Mouse (Mus musculus) limb, embryonic 15.5 days (tissue): ENCODE results near the gene Gpr108. TPM values are rescaled to one million over a fixed set of nuclear protein-coding genes. Genes with fewer than 3 reads are reported as not detected.
"Not testable (repeated sequence)": the region's sequence is repeated elsewhere in the genome, so short reads cannot be mapped to it uniquely, and the experiment has no call there.

Experiments
- ATAC-seq: fragments of 200-750 bp; cut with Nextera tagmentation; 2 replicates; pipeline ENCODE4 v1.8.0; 2017; ENCODE audit warnings: low read depth, moderate TSS enrichment; ENCODE audit not compliant: insufficient number of reproducible peaks, low FRiP score, low TSS enrichment
- H3K27ac ChIP-seq: fragments of 300-500 bp; sonication (generic); 2 replicates; pipeline ENCODE4 v1.5.1; 2015; ENCODE audit warnings: moderate library complexity, mild to moderate bottlenecking, inconsistent platforms
- H3K27me3 ChIP-seq: fragments of 300-500 bp; sonication (generic); 2 replicates; pipeline ENCODE4 v1.6.1; 2015; ENCODE audit warnings: inconsistent platforms
- H3K36me3 ChIP-seq: fragments of 300-500 bp; sonication (generic); 2 replicates; pipeline ENCODE4 v1.6.1; 2015; ENCODE audit warnings: inconsistent platforms
- H3K4me1 ChIP-seq: fragments of 300-500 bp; sonication (generic); 2 replicates; pipeline ENCODE4 v1.6.1; 2015; ENCODE audit warnings: inconsistent platforms
- H3K4me2 ChIP-seq: fragments of 300-500 bp; sonication (generic); 2 replicates; pipeline ENCODE4 v1.6.1; 2015; ENCODE audit warnings: mild to moderate bottlenecking, inconsistent platforms
- H3K4me3 ChIP-seq: fragments of 300-500 bp; sonication (generic); 2 replicates; pipeline ENCODE4 v1.5.1; 2015; ENCODE audit warnings: mild to moderate bottlenecking, inconsistent platforms
- H3K9ac ChIP-seq: fragments of 300-500 bp; sonication (generic); 2 replicates; pipeline ENCODE4 v1.6.1; 2015; ENCODE audit warnings: inconsistent platforms
- H3K9me3 ChIP-seq: fragments of 300-500 bp; sonication (generic); 2 replicates; pipeline ENCODE4 v1.6.1; 2016; ENCODE audit warnings: inconsistent platforms
- WGBS: fragments of 180-500 bp; shearing (Covaris S2); methylation state at CpG from one replicate; pipeline ENCODE4 v1.1.7; 2015; 5-methylcytosine and 5-hydroxymethylcytosine counted together
- polyA plus RNA-seq: library from polyadenylated mRNA; unstranded; fragments of >200 nt; fragmentation: Nextera tagmentation; extraction: Ambion mirVana; gene quantifications from 2 replicates; pipeline ENCODE4 v1.2.1, GENCODE M21; 2015

The Gpr108 gene
- polyA plus RNA-seq, 1 experiment from 2014 or later, result 43.6 TPM

DNA sequence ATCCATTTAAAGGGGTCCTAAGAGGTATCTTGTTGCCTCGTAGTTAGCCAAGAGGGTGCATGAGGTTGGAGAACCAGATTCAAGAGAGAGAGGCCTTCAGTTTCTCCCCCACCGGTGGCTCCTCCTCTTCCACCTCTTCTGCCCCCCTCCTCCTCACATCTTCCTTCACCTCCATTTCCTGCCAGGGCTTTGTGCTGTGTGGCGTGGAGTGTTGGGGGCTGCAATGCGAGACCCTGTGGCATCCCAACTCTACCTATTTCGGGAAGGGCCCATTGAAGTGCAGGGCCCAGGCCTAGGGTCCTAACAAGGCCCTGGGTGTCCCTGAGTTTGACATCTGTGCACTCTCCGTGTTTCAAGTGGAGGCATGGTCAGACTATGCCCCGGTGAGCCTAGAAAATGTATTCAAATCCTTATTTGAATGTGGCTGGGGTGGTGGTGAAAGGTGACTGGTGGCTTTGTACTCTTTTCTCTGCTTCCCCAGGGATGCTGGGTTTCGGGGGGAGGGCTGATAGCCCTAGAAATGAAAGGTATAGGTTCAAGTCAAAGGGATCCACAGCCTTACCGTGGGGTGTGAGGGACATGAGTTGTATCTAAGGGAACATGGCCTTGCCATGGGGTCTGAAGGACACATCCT lies 31.5 kb upstream of the Gpr108 start:
- Histone ChIP-seq H3K4me3 (no peak overlapping the region), H3K36me3 (no peaks in the 10 kb centered on the region), H3K4me2 (no peak overlapping the region), H3K9ac (no peak overlapping the region), H3K27me3 (peaks cover 10% of the 10 kb centered on the region; the same call in 1 of the 2 replicates), H3K9me3 (no peaks in the 10 kb centered on the region), H3K4me1 (peaks cover 15% of the 10 kb centered on the region), H3K27ac (no peak overlapping the region)
- ATAC-seq, result no peak
- 51% methylated on average over 9 of the region's 9 CpGs for WGBS

DNA sequence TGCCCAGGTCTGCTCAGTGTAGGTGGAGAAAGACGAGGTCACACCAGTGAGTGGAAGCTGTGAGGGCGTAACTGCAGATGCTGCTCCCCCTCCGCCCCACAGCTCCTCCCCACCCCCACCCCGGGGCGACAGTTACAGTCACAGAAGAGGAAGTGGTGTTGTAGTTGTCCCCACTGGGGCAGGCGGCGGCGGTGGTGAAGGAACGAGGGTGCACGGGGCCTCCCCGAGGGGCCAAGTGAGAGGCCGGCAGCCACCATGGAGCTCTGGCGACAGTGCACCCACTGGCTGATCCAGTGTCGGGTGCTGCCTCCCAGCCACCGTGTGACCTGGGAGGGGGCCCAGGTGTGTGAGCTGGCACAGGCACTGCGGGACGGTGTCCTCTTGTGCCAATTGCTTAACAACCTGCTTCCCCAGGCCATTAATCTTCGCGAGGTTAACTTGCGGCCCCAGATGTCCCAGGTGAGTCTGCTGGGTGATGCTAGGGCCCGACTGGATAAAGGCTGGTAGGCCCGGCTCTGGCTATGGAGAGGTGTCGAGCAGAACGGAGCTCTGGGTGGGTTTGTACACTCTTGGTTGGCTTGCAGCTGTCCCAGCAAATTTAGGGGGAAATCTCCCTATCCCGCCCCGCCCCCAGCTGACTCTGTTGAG lies 30.8 kb upstream of the Gpr108 start, which contains the start of gene Vav1:
Gene Vav1, plus strand, starts transcription at position 158 of the 648 bp plus-strand sequence.
- Histone ChIP-seq H3K27me3 (peaks cover 10% of the 10 kb centered on the region; the same call in 1 of the 2 replicates), H3K4me3 (no peak within 1 kb of the TSS), H3K9ac (no peak within 1 kb of the TSS), H3K4me2 (no peak within 1 kb of the TSS), H3K36me3 (no peaks in the 10 kb centered on the region), H3K4me1 (peaks cover 21% of the 10 kb centered on the region), H3K27ac (no peak within 1 kb of the TSS), H3K9me3 (no peaks in the 10 kb centered on the region)
- 52% methylated on average over 26 of the region's 26 CpGs for WGBS
- no peak for ATAC-seq

DNA sequence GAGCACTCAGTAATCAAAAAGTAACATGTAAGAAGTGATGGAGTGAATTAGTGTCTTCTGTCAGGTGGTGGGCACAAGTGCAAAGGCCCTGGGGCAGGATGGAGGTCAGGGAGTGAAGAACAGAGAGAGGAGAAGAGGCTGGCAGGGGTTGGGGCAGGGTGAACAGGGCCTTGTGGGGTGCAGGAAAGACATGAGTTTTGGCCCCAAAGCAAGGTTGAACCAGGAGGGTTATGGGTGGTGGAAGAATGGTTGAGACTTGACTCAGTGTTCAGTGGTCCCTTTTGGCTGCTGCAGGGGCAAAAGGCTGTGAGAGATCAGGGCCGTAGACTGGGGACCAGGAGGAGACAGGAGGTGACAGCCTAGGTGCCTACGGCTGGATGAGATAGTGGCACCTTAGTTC lies 30.3 kb upstream of the Gpr108 start:
- Histone ChIP-seq H3K4me1 (peaks cover 21% of the 10 kb centered on the region), H3K9ac (no peak overlapping the region), H3K27me3 (peaks cover 10% of the 10 kb centered on the region; the same call in 1 of the 2 replicates), H3K9me3 (no peaks in the 10 kb centered on the region), H3K36me3 (no peaks in the 10 kb centered on the region), H3K4me2 (no peak overlapping the region), H3K27ac (no peak overlapping the region), H3K4me3 (no peak overlapping the region)
- 55% methylated on average over 2 of the region's 2 CpGs for WGBS
- no peak for ATAC-seq

DNA sequence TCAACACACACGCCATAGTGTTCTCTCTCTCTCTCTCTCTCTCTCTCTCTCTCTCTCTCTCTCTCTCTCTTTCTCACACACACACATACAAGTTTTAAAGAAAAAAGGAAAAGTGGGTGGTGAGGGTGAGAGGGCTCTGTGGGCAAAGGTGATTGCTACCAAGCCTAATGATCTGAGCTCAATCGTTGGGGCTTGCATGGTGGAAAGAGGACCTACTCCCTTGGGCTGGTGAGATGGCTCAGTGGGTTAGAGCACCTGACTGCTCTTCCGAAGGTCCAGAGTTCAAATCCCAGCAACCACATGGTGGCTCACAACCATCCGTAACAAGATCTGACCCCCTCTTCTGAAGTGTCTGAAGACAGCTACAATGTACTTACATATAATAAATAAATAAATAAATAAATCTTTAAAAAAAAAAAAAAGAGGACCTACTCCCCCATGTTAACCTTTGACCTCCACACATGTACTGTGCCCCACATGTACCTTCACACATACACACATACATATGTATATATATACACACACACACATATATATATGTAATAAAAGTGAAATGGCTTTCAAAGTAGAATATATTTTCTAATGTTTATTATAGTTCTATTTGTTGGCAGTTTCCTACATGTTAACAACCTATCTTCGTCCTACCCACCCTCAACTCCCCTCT lies 29.5 kb upstream of the Gpr108 start:
- peaks cover 21% of the 10 kb centered on the region for H3K4me1 ChIP-seq
- H3K4me3 ChIP-seq, H3K4me2 ChIP-seq, ATAC-seq, H3K27ac ChIP-seq, H3K36me3 ChIP-seq, H3K9ac ChIP-seq, H3K9me3 ChIP-seq, H3K27me3 ChIP-seq: not testable (repeated sequence)
- 85% methylated on average over 5 of the region's 5 CpGs for WGBS

DNA sequence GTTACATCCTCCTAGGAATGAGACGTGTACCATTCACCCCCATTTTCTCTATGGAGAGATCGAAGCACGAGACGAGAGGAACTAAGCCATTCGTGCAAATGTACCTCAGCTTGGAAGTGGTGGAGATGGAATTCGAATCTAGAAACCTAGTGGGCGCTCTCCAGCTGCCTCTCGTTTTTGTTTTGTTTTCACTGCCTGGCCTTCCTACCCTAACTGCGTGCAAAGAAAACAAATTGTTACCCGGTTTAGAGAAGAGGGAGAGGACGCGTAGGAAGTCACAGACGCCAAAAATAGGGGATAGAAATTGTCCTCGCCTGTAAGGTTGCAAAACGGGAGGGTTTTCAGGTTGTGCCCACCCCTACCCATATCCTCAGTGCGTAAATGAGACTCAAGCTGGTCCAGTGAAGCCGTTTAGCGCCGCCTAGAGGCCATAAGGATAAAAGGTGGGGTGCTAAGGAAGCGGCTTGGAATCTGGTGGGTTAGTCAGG lies 28.4 kb upstream of the Gpr108 start:
- peaks cover 10% of the 10 kb centered on the region; the same call in 1 of the 2 replicates for H3K27me3 ChIP-seq

DNA sequence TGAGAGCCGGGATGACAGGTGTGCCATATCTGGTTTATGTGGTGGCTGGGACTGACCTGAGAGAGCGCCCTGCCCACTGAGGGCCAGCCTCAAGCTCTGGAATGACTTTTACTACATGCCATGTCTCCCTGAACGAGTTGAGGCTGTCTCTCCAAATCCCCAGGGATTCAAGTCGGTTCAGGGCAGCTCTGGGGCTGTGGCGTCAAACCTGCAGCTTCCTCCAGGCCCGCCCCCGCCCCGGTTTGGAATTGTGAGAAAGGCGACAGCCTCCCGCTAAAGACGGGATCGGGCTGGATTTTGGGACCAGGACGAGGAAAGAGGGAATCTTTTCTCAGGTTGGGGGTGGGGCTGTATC lies 27.7 kb upstream of the Gpr108 start:
- WGBS, result 3% methylated on average over 13 of the region's 13 CpGs
- Histone ChIP-seq H3K9ac (no peak overlapping the region), H3K27me3 (peaks cover 10% of the 10 kb centered on the region; the same call in 1 of the 2 replicates)

More for the DNA sequence above, 28.4 kb upstream of the Gpr108 start:
- H3K4me1 ChIP-seq, result peaks cover 21% of the 10 kb centered on the region
- peak overlapping the region; percentile 79 for H3K4me2 ChIP-seq
- under 1% methylated on average over 20 of the region's 20 CpGs for WGBS
- no peaks in the 10 kb centered on the region for H3K9me3 ChIP-seq
- ATAC-seq, result peak; percentile 56; the same call in 1 of the 2 replicates
- peak overlapping the region; percentile 56 for H3K4me3 ChIP-seq
- no peak overlapping the region for H3K9ac ChIP-seq
- H3K36me3 ChIP-seq, result no peaks in the 10 kb centered on the region
- no peak overlapping the region for H3K27ac ChIP-seq

DNA sequence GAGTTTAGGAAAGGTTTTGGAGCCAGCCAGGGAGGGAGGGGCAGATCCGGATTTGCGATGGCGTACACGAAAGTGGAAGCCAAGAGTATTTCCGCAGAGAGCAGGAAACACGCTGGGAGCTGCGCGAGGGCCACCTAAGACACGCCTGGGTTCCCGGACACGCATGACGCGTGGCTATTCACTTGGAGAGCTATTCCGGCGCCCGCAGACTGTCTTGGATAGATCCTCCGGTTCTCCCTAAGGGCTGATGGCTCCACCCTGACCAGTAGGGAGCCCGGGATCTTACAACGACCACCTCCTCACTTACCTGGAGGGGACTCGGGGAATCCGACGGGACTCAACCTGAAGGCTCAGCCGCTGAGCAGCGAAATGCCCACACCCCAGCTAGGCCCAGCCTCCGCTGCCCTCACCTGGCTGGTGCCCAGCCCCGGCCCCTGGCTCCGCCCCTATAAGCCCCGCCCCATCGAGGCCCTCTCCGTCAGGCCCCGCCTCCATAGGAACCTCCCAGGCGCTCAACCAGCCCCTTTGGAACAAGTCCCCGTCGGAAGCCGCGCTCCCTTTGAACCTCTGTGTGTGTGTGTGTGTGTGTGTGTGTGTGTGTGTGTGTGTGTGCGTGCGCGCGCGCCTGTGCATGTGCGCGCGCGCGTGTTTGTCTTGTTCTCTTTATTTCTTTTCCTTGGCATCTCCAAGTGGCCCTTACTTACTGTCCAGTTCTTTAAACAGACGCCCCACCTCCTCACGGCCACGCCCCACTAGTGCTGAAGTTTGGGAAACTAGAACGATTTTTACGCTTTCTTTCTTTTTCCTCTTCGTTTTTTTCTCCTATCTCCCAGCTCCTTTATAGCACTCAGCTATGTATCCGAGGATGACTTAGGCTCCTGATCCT lies 27.1 kb upstream of the Gpr108 start:
- H3K27ac ChIP-seq, result peak overlapping the region; percentile 72
- no peaks in the 10 kb centered on the region for H3K9me3 ChIP-seq
- ATAC-seq, result peak; percentile 79
- no peaks in the 10 kb centered on the region for H3K36me3 ChIP-seq
- peaks cover 25% of the 10 kb centered on the region for H3K4me1 ChIP-seq
- peaks cover 7% of the 10 kb centered on the region; the same call in 1 of the 2 replicates for H3K27me3 ChIP-seq
- H3K4me2 ChIP-seq, result peak overlapping the region; percentile 79
- WGBS, result under 1% methylated on average over 53 of the region's 53 CpGs
- H3K4me3 ChIP-seq, result peak overlapping the region; percentile 56
- H3K9ac ChIP-seq, result peak overlapping the region; percentile 51

More for the DNA sequence above, 27.7 kb upstream of the Gpr108 start:
- peaks cover 25% of the 10 kb centered on the region for H3K4me1 ChIP-seq
- no peaks in the 10 kb centered on the region for H3K9me3 ChIP-seq
- H3K4me3 ChIP-seq, result peak overlapping the region; percentile 56
- no peaks in the 10 kb centered on the region for H3K36me3 ChIP-seq
- H3K27ac ChIP-seq, result peak overlapping the region; percentile 4; the same call in 1 of the 2 replicates
- peak overlapping the region; percentile 79 for H3K4me2 ChIP-seq
- no peak for ATAC-seq

DNA sequence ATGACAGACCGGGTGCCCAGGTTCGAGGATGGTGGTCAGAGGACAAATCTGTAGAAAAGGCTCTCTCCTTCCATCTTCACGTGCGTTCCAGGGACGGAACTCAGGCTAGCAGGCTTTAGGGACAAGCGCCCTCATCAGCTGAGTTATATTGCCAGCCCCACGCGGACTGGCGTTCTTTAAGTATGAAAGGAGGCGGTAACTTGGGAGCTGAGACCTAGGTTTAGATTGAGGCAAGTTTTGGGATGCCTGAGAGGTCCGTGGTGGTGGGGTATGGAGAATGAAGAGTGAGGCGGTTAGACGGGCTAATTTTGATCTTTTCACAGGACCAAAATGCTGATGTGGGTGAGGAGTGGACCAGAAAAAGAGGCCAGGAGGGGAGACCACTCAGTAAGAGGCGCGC lies 26.4 kb upstream of the Gpr108 start:
- Histone ChIP-seq H3K4me3 (peak overlapping the region; percentile 56), H3K27ac (peak overlapping the region; percentile 72; the same call in 1 of the 2 replicates), H3K9me3 (no peaks in the 10 kb centered on the region), H3K9ac (peak overlapping the region; percentile 51; the same call in 1 of the 2 replicates), H3K27me3 (peaks cover 7% of the 10 kb centered on the region; the same call in 1 of the 2 replicates), H3K4me1 (peaks cover 25% of the 10 kb centered on the region), H3K4me2 (peak overlapping the region; percentile 79), H3K36me3 (no peaks in the 10 kb centered on the region)
- whole genome bisulfite sequencing, result 5% methylated on average over 15 of the region's 15 CpGs
- no peak for ATAC-seq

DNA sequence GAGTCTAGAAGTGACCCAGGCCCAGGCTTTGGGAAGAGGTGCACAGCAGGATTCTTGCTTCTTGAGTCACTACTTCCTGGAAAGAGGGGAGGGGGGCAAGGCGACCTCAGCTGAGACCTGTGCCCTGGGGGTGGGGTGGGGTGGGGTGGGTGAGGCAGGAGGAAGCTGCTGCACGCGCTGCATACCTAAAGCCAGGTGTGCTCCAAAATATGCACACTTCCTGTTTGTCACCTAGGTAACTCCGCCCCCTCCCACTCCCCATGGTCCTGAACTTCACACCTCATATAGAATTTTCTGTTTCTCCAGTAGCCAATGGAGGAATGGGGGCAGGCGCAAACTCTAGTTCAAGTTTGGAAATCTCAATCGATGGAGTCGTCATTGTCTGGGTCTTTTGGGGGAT lies 25.6 kb upstream of the Gpr108 start:
- peaks cover 2% of the 10 kb centered on the region; the same call in 1 of the 2 replicates for H3K27me3 ChIP-seq
- WGBS, result 33% methylated on average over 7 of the region's 7 CpGs
- ATAC-seq, result no peak
- peaks cover 25% of the 10 kb centered on the region for H3K4me1 ChIP-seq
- no peaks in the 10 kb centered on the region for H3K36me3 ChIP-seq
- no peak overlapping the region for H3K4me3 ChIP-seq
- H3K4me2 ChIP-seq, result no peak overlapping the region
- H3K9ac ChIP-seq, result no peak overlapping the region
- H3K27ac ChIP-seq, result no peak overlapping the region
- H3K9me3 ChIP-seq, result no peaks in the 10 kb centered on the region

DNA sequence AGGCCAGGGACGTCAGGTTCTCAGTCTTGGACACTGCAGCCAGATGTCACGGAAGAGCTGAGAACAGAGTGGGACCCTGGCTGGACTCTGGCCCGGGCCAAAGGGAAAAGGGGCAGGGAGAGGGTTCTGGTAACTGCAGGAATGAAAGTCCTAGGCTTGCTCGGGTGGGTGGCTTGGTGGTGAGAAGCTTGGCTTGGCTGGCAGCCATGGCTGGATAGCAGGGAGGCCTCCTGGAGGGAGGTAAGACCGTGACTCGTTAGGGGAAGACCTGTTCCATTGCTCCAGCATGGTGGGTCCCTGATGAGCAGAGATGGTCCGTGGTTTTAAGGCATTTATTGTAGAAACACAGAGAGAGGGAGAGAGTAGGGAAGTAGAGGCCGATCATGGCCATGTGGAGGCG lies 23.1 kb upstream of the Gpr108 start:
- H3K36me3 ChIP-seq, result no peaks in the 10 kb centered on the region
- peaks cover 21% of the 10 kb centered on the region for H3K4me1 ChIP-seq
- no peak overlapping the region for H3K9ac ChIP-seq
- no peak overlapping the region for H3K4me3 ChIP-seq
- H3K27ac ChIP-seq, result no peak overlapping the region
- no peaks in the 10 kb centered on the region for H3K9me3 ChIP-seq
- ATAC-seq, result no peak
- H3K4me2 ChIP-seq, result no peak overlapping the region
- 58% methylated on average over 9 of the region's 9 CpGs for WGBS
- H3K27me3 ChIP-seq, result no peaks in the 10 kb centered on the region; the same call in 1 of the 2 replicates

DNA sequence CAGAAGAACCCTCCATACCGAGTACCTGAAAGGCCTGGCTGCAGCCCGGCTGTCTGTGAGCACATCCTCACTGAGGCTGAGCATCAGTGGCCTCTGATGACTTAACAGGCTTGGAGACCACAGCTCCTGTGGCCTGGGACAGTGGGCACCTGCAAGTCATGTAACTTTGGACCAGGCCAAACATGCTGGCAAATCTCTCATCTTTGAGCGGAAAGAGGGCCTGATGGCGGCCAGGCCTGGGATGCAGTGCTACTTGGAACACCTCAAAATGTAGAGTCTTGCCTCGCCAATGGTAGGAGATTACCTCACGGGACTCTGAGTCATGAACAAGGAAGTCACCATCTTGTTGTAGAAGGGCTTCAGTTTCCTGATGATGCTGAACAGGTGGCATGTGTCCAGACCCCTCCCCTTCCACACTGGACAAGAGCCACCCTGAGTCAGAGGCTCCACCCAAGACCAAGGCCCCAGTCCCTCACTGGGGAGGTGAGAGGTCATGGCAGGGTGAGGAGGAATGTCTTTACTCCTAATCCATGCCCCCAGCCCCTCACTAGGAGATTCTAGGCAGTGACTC lies 19.4 kb upstream of the Gpr108 start:
- no peaks in the 10 kb centered on the region for H3K9me3 ChIP-seq
- no peak for ATAC-seq
- peaks cover 15% of the 10 kb centered on the region for H3K36me3 ChIP-seq
- H3K27me3 ChIP-seq, result no peaks in the 10 kb centered on the region
- no peak overlapping the region for H3K27ac ChIP-seq
- no peak overlapping the region for H3K9ac ChIP-seq
- H3K4me2 ChIP-seq, result no peak overlapping the region
- peaks cover 13% of the 10 kb centered on the region for H3K4me1 ChIP-seq
- 91% methylated on average over 6 of the region's 6 CpGs for WGBS
- H3K4me3 ChIP-seq, result no peak overlapping the region
